Mouse (Mus musculus) left cerebral cortex, postnatal 4 days (tissue): Measurements from ENCODE around the gene Adad1. TPM values are rescaled to one million over a fixed set of nuclear protein-coding genes. Genes with fewer than 3 reads are reported as not detected.

Experiments
- DNase-seq: peaks from one replicate; pipeline ENCODE4 v3.0.0-alpha.2; 2022
- intact Hi-C: fragments of 180-260 bp; cut with DNase I; formaldehyde crosslinking; loops from one replicate; pipeline ENCODE4 v1.15.1; 2025
- total RNA-seq, 2 experiments: library from RNA; stranded (reverse); gene quantifications; 2 replicates each; pipeline ENCODE4 v1.2.3; 2021

Adad1 gene
- total RNA-seq, 2 experiments from 2014 or later, result not detected

DNA sequence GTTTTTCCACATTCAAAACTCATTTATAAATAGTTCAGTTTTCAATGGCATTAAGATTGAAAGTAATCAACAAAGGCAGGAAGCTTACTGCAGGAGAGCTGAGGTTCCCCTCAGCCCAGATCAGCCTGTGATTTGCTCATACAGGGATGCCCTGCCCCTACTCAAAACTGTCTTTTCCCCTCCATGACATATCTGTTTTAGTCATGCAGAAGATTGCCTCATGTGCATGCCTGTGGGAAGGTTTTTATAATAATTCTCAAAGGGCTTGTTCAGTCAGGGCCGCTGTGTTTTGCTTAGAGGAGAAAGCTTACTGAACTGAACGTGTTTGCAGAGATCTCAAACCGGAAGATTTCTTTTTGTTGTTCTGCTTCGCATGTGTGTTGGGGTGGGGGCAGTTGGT, 97.8 kb downstream of the Adad1 start:
- no peak for DNase-seq
- intact Hi-C loops, result no loop called here

DNA sequence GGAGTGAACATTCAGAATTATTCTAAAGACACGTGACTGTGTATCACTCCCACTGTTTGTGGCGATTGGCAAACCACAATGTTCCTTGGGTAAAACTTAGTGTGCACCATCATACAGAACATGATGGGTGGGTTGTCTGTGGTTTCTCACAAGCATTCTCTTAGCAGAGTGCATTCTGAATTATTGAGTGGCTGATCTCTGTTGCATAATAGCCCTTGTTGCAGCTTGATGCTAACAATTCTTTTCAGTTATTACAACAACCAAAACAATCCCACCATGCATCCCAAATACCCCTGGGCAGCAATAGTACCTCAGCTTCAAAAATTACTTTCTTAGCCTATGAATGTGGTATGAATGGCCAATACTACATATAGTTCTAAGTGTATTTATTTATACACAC, 106.0 kb downstream of the Adad1 start:
- intact Hi-C loops, result no loop called here
- no peak for DNase-seq

Other genes with a start within 250 kb of the Adad1 start
- gene 4932438A13Rik, start 200.4 kb upstream of the Adad1 start, total RNA-seq, result 100 to 1,000 TPM; 121 to 137 TPM
- not detected for gene Il2, start 62.4 kb downstream of the Adad1 start, total RNA-seq
- not detected for gene Il21, start 169.1 kb downstream of the Adad1 start, total RNA-seq
- 1 to 10 TPM; 5.9 to 6.3 TPM for gene Bbs12, start 249.0 kb downstream of the Adad1 start, total RNA-seq
- 1 to 10 TPM; 2.8 to 3.6 TPM for gene Cetn4, start 249.2 kb downstream of the Adad1 start, total RNA-seq